Mouse (Mus musculus) liver, embryonic 11.5 days (tissue): ENCODE results near the gene Gan. TPM values are rescaled to one million over a fixed set of nuclear protein-coding genes. Genes with fewer than 3 reads are reported as not detected.

Source experiments
- ATAC-seq: fragments of 200-750 bp; cut with Nextera tagmentation; replicated peaks from 2 replicates; pipeline ENCODE4 v1.8.0; 2017; ENCODE audit warnings: moderate number of reproducible peaks, mild to moderate bottlenecking, moderate TSS enrichment, moderate library complexity; ENCODE audit not compliant: low FRiP score
- DNase-seq: peaks from one replicate; pipeline ENCODE4 v3.0.0-alpha.2; 2017; ENCODE audit warnings: low spot score
- H3K27ac ChIP-seq: fragments of 300-500 bp; sonication (generic); 2 replicates; pipeline ENCODE4 v1.5.1; 2014; ENCODE audit warnings: mild to moderate bottlenecking, low read depth, low read length, control low read depth
- H3K27me3 ChIP-seq: fragments of 300-500 bp; sonication (generic); replicated peaks from 2 replicates; pipeline ENCODE4 v1.6.1; 2014; ENCODE audit warnings: low read length, mixed read lengths; ENCODE audit not compliant: control insufficient read depth, insufficient read depth
- H3K36me3 ChIP-seq: fragments of 300-500 bp; sonication (generic); 2 replicates; pipeline ENCODE4 v1.6.1; 2014; ENCODE audit warnings: mild to moderate bottlenecking, low read length, moderate library complexity, mixed read lengths; ENCODE audit not compliant: control insufficient read depth, insufficient read depth
- H3K4me1 ChIP-seq: fragments of 300-500 bp; sonication (generic); replicated peaks from 2 replicates; pipeline ENCODE4 v1.6.1; 2014; ENCODE audit warnings: low read length, mixed read lengths; ENCODE audit not compliant: control insufficient read depth, insufficient read depth
- H3K4me2 ChIP-seq: fragments of 300-500 bp; sonication (generic); 2 replicates; pipeline ENCODE4 v1.6.1; 2014; ENCODE audit warnings: mild to moderate bottlenecking, control low read depth, moderate library complexity
- H3K4me3 ChIP-seq: fragments of 300-500 bp; sonication (generic); 2 replicates; pipeline ENCODE4 v1.5.1; 2014; ENCODE audit warnings: low read depth, low read length, control low read depth
- H3K9ac ChIP-seq: fragments of 300-500 bp; sonication (generic); 2 replicates; pipeline ENCODE4 v1.6.1; 2014; ENCODE audit warnings: low read depth, low read length, control low read depth
- H3K9me3 ChIP-seq: fragments of 300-500 bp; sonication (generic); 2 replicates; pipeline ENCODE4 v1.6.1; 2016; ENCODE audit warnings: low read length, inconsistent platforms, mixed read lengths; ENCODE audit not compliant: control insufficient read depth
- WGBS: fragments of 180-500 bp; shearing (Covaris S2); extraction: QIAGEN DNeasy Blood & Tissue Kit; methylation state at CpG from one replicate; pipeline ENCODE4 v1.1.7; 2014; 5-methylcytosine and 5-hydroxymethylcytosine counted together
- polyA plus RNA-seq: library from polyadenylated mRNA; unstranded; fragments of >200 nt; fragmentation: Nextera tagmentation; extraction: Ambion mirVana; gene quantifications from 2 replicates; pipeline ENCODE4 v1.2.1, GENCODE M21; 2014

The Gan gene
- polyA plus RNA-seq, 1 experiment from 2014 or later = 2.1 TPM

- no peaks in the 10 kb centered on the region for H3K27me3 ChIP-seq
Observed at GRCm38 (mm10) chr8:117118409-117118808, 39.5 kb upstream of the Gan start.

GRCm38 (mm10) chr8:117121277-117121676 is 36.7 kb upstream of the Gan start:
- Histone ChIP-seq H3K4me1 (no peaks in the 10 kb centered on the region; the same call in 1 of the 2 replicates), H3K4me2 (no peak overlapping the region), H3K36me3 (no peaks in the 10 kb centered on the region), H3K27me3 (no peaks in the 10 kb centered on the region), H3K9me3 (no peaks in the 10 kb centered on the region), H3K9ac (no peak overlapping the region), H3K4me3 (no peak overlapping the region), H3K27ac (no peak overlapping the region)
- DNase-seq (no peak), ATAC-seq (no peak)
- 57% methylated on average over 8 of the region's 8 CpGs for WGBS

More at GRCm38 (mm10) chr8:117118409-117118808, 39.5 kb upstream of the Gan start:
- no peak overlapping the region for H3K4me2 ChIP-seq
- ATAC-seq (no peak), DNase-seq (no peak)
- no peaks in the 10 kb centered on the region for H3K9me3 ChIP-seq
- no peak overlapping the region for H3K27ac ChIP-seq
- no peak overlapping the region for H3K4me3 ChIP-seq
- 91% methylated on average over 9 of the region's 9 CpGs for WGBS
- no peak overlapping the region for H3K9ac ChIP-seq
- no peaks in the 10 kb centered on the region for H3K36me3 ChIP-seq
- H3K4me1 ChIP-seq = peaks cover 15% of the 10 kb centered on the region

- Histone ChIP-seq H3K9ac (no peak overlapping the region), H3K27me3 (no peaks in the 10 kb centered on the region), H3K4me1 (no peaks in the 10 kb centered on the region), H3K36me3 (no peaks in the 10 kb centered on the region), H3K9me3 (no peaks in the 10 kb centered on the region), H3K27ac (no peak overlapping the region), H3K4me2 (no peak overlapping the region), H3K4me3 (no peak overlapping the region)
- DNase-seq (no peak), ATAC-seq (no peak)
- 74% methylated on average over 13 of the region's 13 CpGs for WGBS
Observed at GRCm38 (mm10) chr8:117123850-117124633, 33.9 kb upstream of the Gan start.

DNA sequence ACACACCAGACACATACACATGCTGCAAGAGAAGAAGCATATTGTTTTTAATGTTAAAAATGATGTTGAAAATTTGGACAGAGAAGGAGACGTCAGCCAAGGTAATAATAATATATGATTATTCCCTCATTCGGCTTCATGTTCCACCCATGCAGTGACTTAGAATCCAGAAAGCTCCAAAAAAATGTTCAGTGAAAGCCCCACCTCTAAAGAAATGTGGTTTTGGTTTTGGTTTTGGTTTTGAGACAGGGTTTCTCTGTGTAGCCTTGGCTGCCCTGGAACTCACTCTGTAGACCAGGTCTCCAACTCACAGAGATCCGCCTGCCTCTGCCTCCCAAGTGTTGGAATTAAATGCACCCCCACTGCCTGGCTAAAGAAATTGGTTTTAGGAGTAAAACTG is 32.1 kb upstream of the Gan start:
- Histone ChIP-seq H3K4me2 (no peak overlapping the region), H3K27ac (no peak overlapping the region), H3K36me3 (no peaks in the 10 kb centered on the region), H3K9me3 (no peaks in the 10 kb centered on the region), H3K4me3 (no peak overlapping the region), H3K4me1 (no peaks in the 10 kb centered on the region), H3K27me3 (no peaks in the 10 kb centered on the region), H3K9ac (no peak overlapping the region)
- WGBS = 88% methylated on average over 3 of the region's 3 CpGs
- DNase-seq (no peak), ATAC-seq (no peak)

- ATAC-seq = no peak
- Histone ChIP-seq H3K4me3 (no peak overlapping the region), H3K4me2 (no peak overlapping the region), H3K4me1 (no peaks in the 10 kb centered on the region), H3K9ac (no peak overlapping the region), H3K27me3 (no peaks in the 10 kb centered on the region), H3K27ac (no peak overlapping the region), H3K9me3 (no peaks in the 10 kb centered on the region), H3K36me3 (no peaks in the 10 kb centered on the region)
- 79% methylated on average over 3 of the region's 3 CpGs for WGBS
- DNase-seq = no peak
Observed at GRCm38 (mm10) chr8:117126411-117126810, 31.5 kb upstream of the Gan start.

GRCm38 (mm10) chr8:117127063-117127462 is 30.9 kb upstream of the Gan start:
- H3K9ac ChIP-seq = no peak overlapping the region
- H3K27me3 ChIP-seq = no peaks in the 10 kb centered on the region
- H3K4me1 ChIP-seq = no peaks in the 10 kb centered on the region
- no peak for ATAC-seq
- H3K27ac ChIP-seq = no peak overlapping the region
- 65% methylated on average over 8 of the region's 8 CpGs for WGBS
- H3K4me3 ChIP-seq = no peak overlapping the region
- H3K36me3 ChIP-seq = no peaks in the 10 kb centered on the region
- no peak for DNase-seq
- H3K9me3 ChIP-seq = no peaks in the 10 kb centered on the region
- no peak overlapping the region for H3K4me2 ChIP-seq

GRCm38 (mm10) chr8:117133702-117134101 is 24.2 kb upstream of the Gan start:
- H3K9me3 ChIP-seq = no peaks in the 10 kb centered on the region
- ATAC-seq (no peak), DNase-seq (no peak)
- H3K27ac ChIP-seq = no peak overlapping the region
- H3K4me1 ChIP-seq = peaks cover 3% of the 10 kb centered on the region; the same call in 1 of the 2 replicates
- no peak overlapping the region for H3K4me3 ChIP-seq
- no peaks in the 10 kb centered on the region for H3K27me3 ChIP-seq
- no peak overlapping the region for H3K4me2 ChIP-seq
- 48% methylated on average over 3 of the region's 3 CpGs for WGBS
- H3K36me3 ChIP-seq = no peaks in the 10 kb centered on the region
- H3K9ac ChIP-seq = no peak overlapping the region

DNA sequence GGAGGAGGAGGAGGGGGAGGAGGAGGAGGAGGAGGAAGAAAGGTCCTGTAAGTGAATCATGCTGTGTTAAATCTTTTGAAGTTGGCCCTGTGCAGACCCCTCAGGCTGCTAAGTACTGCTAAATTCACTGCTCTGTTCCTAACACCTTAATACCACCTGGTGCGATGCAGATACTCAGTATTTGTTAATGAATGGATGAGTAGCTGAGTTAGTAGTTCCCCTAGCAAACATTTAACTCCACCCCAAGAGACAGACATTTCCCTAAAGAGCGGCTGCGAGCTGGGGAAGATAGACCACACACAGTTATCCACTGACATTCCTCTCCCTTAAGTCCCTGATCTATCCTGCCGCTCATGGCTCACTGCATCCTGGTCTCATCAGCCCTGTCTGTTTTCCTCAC is 21.6 kb upstream of the Gan start:
- no peak overlapping the region for H3K9ac ChIP-seq
- H3K27ac ChIP-seq = no peak overlapping the region
- 38% methylated on average over 4 of the region's 4 CpGs for WGBS
- H3K36me3 ChIP-seq = no peaks in the 10 kb centered on the region
- no peak overlapping the region for H3K4me3 ChIP-seq
- no peaks in the 10 kb centered on the region for H3K9me3 ChIP-seq
- ATAC-seq (no peak), DNase-seq (no peak)
- no peak overlapping the region for H3K4me2 ChIP-seq
- H3K27me3 ChIP-seq = no peaks in the 10 kb centered on the region
- peaks cover 3% of the 10 kb centered on the region; the same call in 1 of the 2 replicates for H3K4me1 ChIP-seq

GRCm38 (mm10) chr8:117136763-117137162 is 21.2 kb upstream of the Gan start:
- ATAC-seq (0 out of 2 replicates have a peak, but pooled peaks have one; percentile 12), DNase-seq (no peak)
- no peaks in the 10 kb centered on the region for H3K36me3 ChIP-seq
- no peak overlapping the region for H3K27ac ChIP-seq
- no peaks in the 10 kb centered on the region for H3K27me3 ChIP-seq
- H3K9ac ChIP-seq = no peak overlapping the region
- H3K9me3 ChIP-seq = no peaks in the 10 kb centered on the region
- H3K4me2 ChIP-seq = no peak overlapping the region
- no peak overlapping the region for H3K4me3 ChIP-seq
- peaks cover 3% of the 10 kb centered on the region; the same call in 1 of the 2 replicates for H3K4me1 ChIP-seq
- WGBS = 45% methylated on average over 2 of the region's 2 CpGs
